Mouse (Mus musculus): Measurements from ENCODE around the gene Pkd1l1. TPM values are rescaled to one million over a fixed set of nuclear protein-coding genes. Genes with fewer than 3 reads are reported as not detected.

Gene Pkd1l1
- polyA plus RNA-seq, 1 experiment from 2014 or later: not detected

DNA sequence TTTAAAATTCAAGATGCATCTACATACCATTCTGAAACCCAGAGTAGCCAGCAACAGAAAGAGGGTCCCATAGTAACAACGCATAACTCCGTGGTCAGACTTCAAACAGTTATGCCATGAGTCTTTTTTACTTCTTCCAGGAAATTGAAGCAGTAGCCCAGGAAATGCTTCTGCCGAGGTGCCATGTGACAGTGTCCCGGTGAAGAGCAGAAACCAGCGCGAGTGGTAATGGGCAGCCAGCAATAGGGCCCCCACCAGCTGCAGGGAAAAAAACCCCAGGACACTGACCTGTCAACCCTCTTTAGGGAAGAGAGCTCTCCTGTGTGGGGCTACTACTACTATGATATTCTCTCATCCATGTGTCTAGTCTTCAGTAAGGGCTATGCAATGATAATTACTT is 136.9 kb downstream of the Pkd1l1 start:
- H3K27ac ChIP-seq (ENCODE audit: low read depth, low read length): no peak overlapping the region
- no peak for TF ChIP-seq CTCF (IDR thresholded peaks at IDR 0.05; ENCODE audit: low read depth)
- no peaks in the 10 kb centered on the region for H3K27me3 ChIP-seq (replicated peaks; ENCODE audit: control insufficient read depth, insufficient read depth, low read length)
- no peak for ATAC-seq
- no peaks in the 10 kb centered on the region for H3K4me1 ChIP-seq (replicated peaks; ENCODE audit: control insufficient read depth, insufficient read depth, low read length)
- H3K9ac ChIP-seq (ENCODE audit: low read depth, low read length): no peak overlapping the region
- H3K9me3 ChIP-seq (ENCODE audit: control insufficient read depth): peaks cover 3% of the 10 kb centered on the region; the same call in 1 of the 2 replicates
- no peak overlapping the region for H3K4me3 ChIP-seq (ENCODE audit: low read depth, low read length)
- no peak overlapping the region for H3K4me2 ChIP-seq (replicated peaks; ENCODE audit: low read depth)
- H3K36me3 ChIP-seq (ENCODE audit: control insufficient read depth, insufficient read depth): no peaks in the 10 kb centered on the region
- WGBS: 94% methylated on average over 6 of the region's 6 CpGs

DNA sequence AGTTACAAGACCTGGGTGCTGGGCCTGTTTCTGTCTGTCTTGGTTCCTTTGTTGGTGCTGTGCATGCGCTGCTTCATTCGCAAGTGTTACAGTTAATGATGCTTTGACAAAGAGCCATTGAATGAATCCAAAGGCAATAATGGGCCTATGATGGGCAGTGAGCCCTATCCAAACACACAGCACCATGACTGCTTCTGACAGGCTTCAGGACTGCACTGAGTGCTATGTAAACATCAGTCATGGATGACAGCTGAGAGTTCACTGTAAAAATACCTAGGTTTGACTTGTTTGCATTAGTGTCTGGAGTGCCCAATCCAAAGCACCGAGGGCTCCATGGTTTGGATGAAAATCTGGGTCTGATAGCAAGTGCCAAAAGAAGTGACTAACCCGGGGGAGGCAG is 138.9 kb downstream of the Pkd1l1 start:
- Histone ChIP-seq H3K4me3 (ENCODE audit: low read depth, low read length) (no peak overlapping the region), H3K27ac (ENCODE audit: low read depth, low read length) (no peak overlapping the region), H3K9me3 (ENCODE audit: control insufficient read depth) (peaks cover 3% of the 10 kb centered on the region; the same call in 1 of the 2 replicates), H3K4me2 (replicated peaks; ENCODE audit: low read depth) (no peak overlapping the region), H3K36me3 (ENCODE audit: control insufficient read depth, insufficient read depth) (no peaks in the 10 kb centered on the region), H3K4me1 (replicated peaks; ENCODE audit: control insufficient read depth, insufficient read depth, low read length) (no peaks in the 10 kb centered on the region), H3K27me3 (replicated peaks; ENCODE audit: control insufficient read depth, insufficient read depth, low read length) (no peaks in the 10 kb centered on the region), H3K9ac (ENCODE audit: low read depth, low read length) (no peak overlapping the region)
- WGBS: 77% methylated on average over 4 of the region's 4 CpGs
- no peak for ATAC-seq
- no peak for TF ChIP-seq CTCF (IDR thresholded peaks at IDR 0.05; ENCODE audit: low read depth)

DNA sequence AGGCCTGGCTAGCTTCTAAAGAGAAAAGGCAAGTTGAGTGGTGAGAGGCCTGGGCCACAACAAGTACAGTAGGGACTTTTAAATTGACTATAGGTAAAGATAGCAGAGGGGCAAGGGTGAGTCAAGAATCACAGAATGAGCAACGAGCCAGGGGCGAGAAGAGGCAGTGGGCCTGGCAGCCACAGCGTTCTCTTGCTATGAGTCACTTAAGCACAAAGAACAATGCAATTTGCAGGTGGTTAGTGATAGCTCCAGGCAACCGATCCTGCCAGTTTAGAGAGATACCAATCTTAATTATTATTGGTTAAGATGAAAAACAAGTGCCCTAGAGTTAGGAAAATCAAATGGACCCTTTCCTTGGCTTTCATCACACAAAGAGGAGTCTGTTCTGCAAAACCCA is 142.5 kb downstream of the Pkd1l1 start:
- Histone ChIP-seq H3K36me3 (ENCODE audit: control insufficient read depth, insufficient read depth) (no peaks in the 10 kb centered on the region), H3K27me3 (replicated peaks; ENCODE audit: control insufficient read depth, insufficient read depth, low read length) (no peaks in the 10 kb centered on the region), H3K9me3 (ENCODE audit: control insufficient read depth) (no peaks in the 10 kb centered on the region), H3K9ac (ENCODE audit: low read depth, low read length) (no peak overlapping the region), H3K4me3 (ENCODE audit: low read depth, low read length) (no peak overlapping the region), H3K4me2 (replicated peaks; ENCODE audit: low read depth) (no peak overlapping the region), H3K27ac (ENCODE audit: low read depth, low read length) (no peak overlapping the region), H3K4me1 (replicated peaks; ENCODE audit: control insufficient read depth, insufficient read depth, low read length) (no peaks in the 10 kb centered on the region)
- no peak for ATAC-seq
- TF ChIP-seq CTCF (IDR thresholded peaks at IDR 0.05; ENCODE audit: low read depth): no peak
- WGBS: 28% methylated on average over 4 of the region's 4 CpGs

GRCm38 (mm10) chr11:8829561-8829960 is 143.5 kb downstream of the Pkd1l1 start:
- Histone ChIP-seq H3K4me1 (replicated peaks; ENCODE audit: control insufficient read depth, insufficient read depth, low read length) (no peaks in the 10 kb centered on the region), H3K9me3 (ENCODE audit: control insufficient read depth) (no peaks in the 10 kb centered on the region), H3K27me3 (replicated peaks; ENCODE audit: control insufficient read depth, insufficient read depth, low read length) (no peaks in the 10 kb centered on the region), H3K27ac (ENCODE audit: low read depth, low read length) (no peak overlapping the region), H3K36me3 (ENCODE audit: control insufficient read depth, insufficient read depth) (no peaks in the 10 kb centered on the region), H3K4me2 (replicated peaks; ENCODE audit: low read depth) (no peak overlapping the region), H3K4me3 (ENCODE audit: low read depth, low read length) (no peak overlapping the region), H3K9ac (ENCODE audit: low read depth, low read length) (no peak overlapping the region)
- WGBS: 91% methylated on average over 3 of the region's 3 CpGs
- ATAC-seq: no peak
- no peak for TF ChIP-seq CTCF (IDR thresholded peaks at IDR 0.05; ENCODE audit: low read depth)

- 56% methylated on average over 9 of the region's 9 CpGs for WGBS
Observed at GRCm38 (mm10) chr11:8828836-8829526, 144.1 kb downstream of the Pkd1l1 start.

DNA sequence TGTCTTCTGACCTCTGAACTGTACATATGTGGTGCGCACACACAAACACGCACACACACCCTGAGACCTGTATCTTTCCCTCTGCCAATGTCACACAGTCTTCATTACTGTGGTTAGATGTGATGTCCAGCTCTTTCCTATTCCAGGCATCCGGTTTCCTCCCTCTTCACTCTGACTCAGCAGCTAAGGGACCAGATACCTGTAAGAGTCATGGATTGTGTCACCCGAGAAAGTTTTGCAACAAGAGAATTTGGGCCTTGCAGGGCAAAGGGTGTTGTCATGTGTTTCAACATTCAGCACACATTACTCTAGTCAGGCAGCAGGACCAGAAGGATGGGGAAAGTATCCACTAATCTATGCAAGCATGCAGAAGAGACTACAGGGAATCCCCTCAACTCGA is 146.5 kb downstream of the Pkd1l1 start:
- Histone ChIP-seq H3K4me2 (replicated peaks; ENCODE audit: low read depth) (no peak overlapping the region), H3K9ac (ENCODE audit: low read depth, low read length) (no peak overlapping the region), H3K27me3 (replicated peaks; ENCODE audit: control insufficient read depth, insufficient read depth, low read length) (no peaks in the 10 kb centered on the region), H3K36me3 (ENCODE audit: control insufficient read depth, insufficient read depth) (no peaks in the 10 kb centered on the region), H3K27ac (ENCODE audit: low read depth, low read length) (no peak overlapping the region), H3K4me1 (replicated peaks; ENCODE audit: control insufficient read depth, insufficient read depth, low read length) (no peaks in the 10 kb centered on the region), H3K9me3 (ENCODE audit: control insufficient read depth) (no peaks in the 10 kb centered on the region), H3K4me3 (ENCODE audit: low read depth, low read length) (no peak overlapping the region)
- 72% methylated on average over 5 of the region's 5 CpGs for WGBS
- ATAC-seq: no peak
- no peak for TF ChIP-seq CTCF (IDR thresholded peaks at IDR 0.05; ENCODE audit: low read depth)

More at GRCm38 (mm10) chr11:8828836-8829526, 144.1 kb downstream of the Pkd1l1 start:
- H3K4me2 ChIP-seq (replicated peaks; ENCODE audit: low read depth): no peak overlapping the region
- H3K27me3 ChIP-seq (replicated peaks; ENCODE audit: control insufficient read depth, insufficient read depth, low read length): no peaks in the 10 kb centered on the region
- no peak overlapping the region for H3K4me3 ChIP-seq (ENCODE audit: low read depth, low read length)
- H3K4me1 ChIP-seq (replicated peaks; ENCODE audit: control insufficient read depth, insufficient read depth, low read length): no peaks in the 10 kb centered on the region
- no peaks in the 10 kb centered on the region for H3K36me3 ChIP-seq (ENCODE audit: control insufficient read depth, insufficient read depth)
- ATAC-seq: no peak
- H3K9ac ChIP-seq (ENCODE audit: low read depth, low read length): no peak overlapping the region
- no peak for TF ChIP-seq CTCF (IDR thresholded peaks at IDR 0.05; ENCODE audit: low read depth)
- no peak overlapping the region for H3K27ac ChIP-seq (ENCODE audit: low read depth, low read length)
- no peaks in the 10 kb centered on the region for H3K9me3 ChIP-seq (ENCODE audit: control insufficient read depth)
